Mouse (Mus musculus) testis, adult 2 months (tissue): ENCODE measurements around the gene Nhlh1.

Source experiments
- CTCF ChIP-seq: fragments of 200-500 bp; IDR thresholded peaks from 2 replicates; pipeline ENCODE4 v1.5.1; 2012; ENCODE audit warnings: low read depth, mild to moderate bottlenecking, inconsistent platforms, low read length, moderate library complexity; ENCODE audit not compliant: control insufficient read depth, insufficient read depth, insufficient replicate concordance
- POLR2A ChIP-seq: fragments of 200-500 bp; IDR thresholded peaks from 2 replicates; pipeline ENCODE4 v1.6.1; 2012; ENCODE audit warnings: low read depth, mild to moderate bottlenecking, inconsistent platforms, low read length, moderate library complexity; ENCODE audit not compliant: control insufficient read depth

GRCm38 (mm10) chr1:172029914-172030313, 27.5 kb downstream of the Nhlh1 start:
- TF ChIP-seq CTCF = no peak
- TF ChIP-seq POLR2A = no peak
